Mouse (Mus musculus) lung, adult 2 months (tissue): Measurements from ENCODE around the gene Cabp2.
"Not testable (repeated sequence)": the region's sequence is repeated elsewhere in the genome, so short reads cannot be mapped to it uniquely, and the experiment has no call there.

ENCODE experiments used
- CTCF ChIP-seq: fragments of 200-500 bp; IDR thresholded peaks from 2 replicates; pipeline ENCODE4 v1.5.1; 2011; ENCODE audit warnings: mild to moderate bottlenecking, low read length, control low read depth; ENCODE audit not compliant: insufficient read depth
- POLR2A ChIP-seq: fragments of 200-500 bp; IDR thresholded peaks from 2 replicates; pipeline ENCODE4 v1.6.1; 2011; ENCODE audit warnings: low read depth, mild to moderate bottlenecking, control low read depth, low read length, borderline replicate concordance; ENCODE audit errors: extremely low read depth

- not testable (repeated sequence) for TF ChIP-seq POLR2A, CTCF
Measured at GRCm38 (mm10) chr19:4049069-4049468, 32.3 kb upstream of the Cabp2 start.
